Mouse (Mus musculus) midbrain, embryonic 13.5 days (tissue): ENCODE data around the gene Liph. TPM values are rescaled to one million over a fixed set of nuclear protein-coding genes. Genes with fewer than 3 reads are reported as not detected.

Experiments used
- ATAC-seq: fragments of 200-750 bp; cut with Nextera tagmentation; 2 replicates; pipeline ENCODE4 v1.8.0; 2017; ENCODE audit warnings: mild to moderate bottlenecking, moderate TSS enrichment, moderate library complexity
- H3K27ac ChIP-seq: fragments of 300-500 bp; sonication (generic); 2 replicates; pipeline ENCODE4 v1.5.1; 2015; ENCODE audit warnings: inconsistent platforms, mild to moderate bottlenecking, moderate library complexity
- H3K27me3 ChIP-seq: fragments of 300-500 bp; sonication (generic); 2 replicates; pipeline ENCODE4 v1.6.1; 2015; ENCODE audit warnings: mild to moderate bottlenecking, inconsistent platforms
- H3K36me3 ChIP-seq: fragments of 300-500 bp; sonication (generic); 2 replicates; pipeline ENCODE4 v1.6.1; 2015; ENCODE audit warnings: mild to moderate bottlenecking, inconsistent platforms
- H3K4me1 ChIP-seq: fragments of 300-500 bp; sonication (generic); replicated peaks from 2 replicates; pipeline ENCODE4 v1.6.1; 2015; ENCODE audit warnings: inconsistent platforms
- H3K4me2 ChIP-seq: fragments of 300-500 bp; sonication (generic); replicated peaks from 2 replicates; pipeline ENCODE4 v1.6.1; 2015; ENCODE audit warnings: moderate library complexity, mild to moderate bottlenecking, inconsistent platforms
- H3K4me3 ChIP-seq: fragments of 300-500 bp; sonication (generic); replicated peaks from 2 replicates; pipeline ENCODE4 v1.5.1; 2015; ENCODE audit warnings: mild to moderate bottlenecking, inconsistent platforms
- H3K9ac ChIP-seq: fragments of 300-500 bp; sonication (generic); replicated peaks from 2 replicates; pipeline ENCODE4 v1.6.1; 2015; ENCODE audit warnings: mild to moderate bottlenecking, inconsistent platforms
- H3K9me3 ChIP-seq: fragments of 300-500 bp; sonication (generic); 2 replicates; pipeline ENCODE4 v1.6.1; 2016; ENCODE audit warnings: mild to moderate bottlenecking, inconsistent platforms
- WGBS: fragments of 180-500 bp; shearing (Covaris S2); methylation state at CpG from one replicate; pipeline ENCODE4 v1.1.7; 2015; 5-methylcytosine and 5-hydroxymethylcytosine counted together
- polyA plus RNA-seq: library from polyadenylated mRNA; unstranded; fragments of >200 nt; fragmentation: Nextera tagmentation; extraction: Ambion mirVana; gene quantifications from 2 replicates; pipeline ENCODE4 v1.2.1, GENCODE M21; 2015

Liph gene
- polyA plus RNA-seq, 1 experiment from 2014 or later: 0.20 TPM

DNA sequence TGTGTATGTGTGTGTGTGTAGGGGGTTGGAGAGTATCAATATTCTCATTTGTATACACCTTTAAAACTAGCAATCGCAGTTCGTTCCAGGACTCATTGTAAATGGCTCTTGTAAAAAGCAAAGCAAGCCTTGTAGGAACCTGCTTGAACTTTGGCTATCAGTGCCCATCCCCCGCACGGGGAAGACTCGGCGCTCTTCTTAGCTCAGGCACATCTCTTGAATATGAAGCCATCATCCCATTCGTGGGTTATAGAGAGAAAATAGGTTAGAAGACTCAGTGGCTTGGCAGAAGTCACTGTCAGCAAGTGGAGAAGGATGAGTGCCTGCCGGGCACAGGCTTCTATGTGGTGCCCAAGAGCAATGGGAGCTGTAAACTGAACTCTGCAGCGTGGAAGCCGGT, 90.8 kb downstream of the Liph start:
- H3K9ac ChIP-seq: no peak overlapping the region
- H3K4me2 ChIP-seq: no peak overlapping the region
- no peak overlapping the region for H3K27ac ChIP-seq
- no peaks in the 10 kb centered on the region for H3K4me1 ChIP-seq
- no peak overlapping the region for H3K4me3 ChIP-seq
- peaks cover 52% of the 10 kb centered on the region for H3K36me3 ChIP-seq
- no peaks in the 10 kb centered on the region for H3K27me3 ChIP-seq
- WGBS: 87% methylated on average over 10 of the region's 10 CpGs
- ATAC-seq: no peak
- no peaks in the 10 kb centered on the region for H3K9me3 ChIP-seq

Other genes starting within 250 kb of the Liph start
- gene Ehhadh, start 207.9 kb downstream of the Liph start, polyA plus RNA-seq: 1.2 and 1.3 TPM in 2 replicates
- gene Map3k13, start 201.3 kb downstream of the Liph start, polyA plus RNA-seq: 7.6 and 8.3 TPM in 2 replicates
- 28.3 and 28.9 TPM in 2 replicates for gene Tmem41a, start 48.1 kb downstream of the Liph start, polyA plus RNA-seq
- 48.1 and 50.1 TPM in 2 replicates for gene Senp2, start 13.8 kb upstream of the Liph start, polyA plus RNA-seq
- gene Igf2bp2, start 167.6 kb upstream of the Liph start, polyA plus RNA-seq: 31.8 and 32.2 TPM in 2 replicates